Mouse (Mus musculus) intestine, embryonic 14.5 days (tissue): Measurements from ENCODE around the gene Smpd2. TPM values are rescaled to one million over a fixed set of nuclear protein-coding genes. Genes with fewer than 3 reads are reported as not detected.
"Not testable (repeated sequence)": the region's sequence is repeated elsewhere in the genome, so short reads cannot be mapped to it uniquely, and the experiment has no call there.

Experiments
- ATAC-seq: fragments of 200-750 bp; cut with Nextera tagmentation; replicated peaks from 2 replicates; pipeline ENCODE4 v1.8.0; 2017; ENCODE audit warnings: low read depth, moderate number of reproducible peaks, moderate TSS enrichment, moderate library complexity; ENCODE audit not compliant: low FRiP score, low TSS enrichment
- DNase-seq: peaks from one replicate; pipeline ENCODE4 v3.0.0-alpha.2; 2018; ENCODE audit warnings: low spot score
- H3K27ac ChIP-seq: fragments of 300-500 bp; sonication (generic); 2 replicates; pipeline ENCODE4 v1.5.1; 2014; ENCODE audit warnings: low read depth, mild to moderate bottlenecking, control low read depth
- H3K27me3 ChIP-seq: fragments of 300-500 bp; sonication (generic); replicated peaks from 2 replicates; pipeline ENCODE4 v1.6.1; 2014; ENCODE audit warnings: low read length, control low read depth; ENCODE audit not compliant: control insufficient read depth, insufficient read depth
- H3K36me3 ChIP-seq: fragments of 300-500 bp; sonication (generic); 2 replicates; pipeline ENCODE4 v1.6.1; 2014; ENCODE audit warnings: low read length, control low read depth; ENCODE audit not compliant: control insufficient read depth, insufficient read depth
- H3K4me1 ChIP-seq: fragments of 300-500 bp; sonication (generic); replicated peaks from 2 replicates; pipeline ENCODE4 v1.6.1; 2014; ENCODE audit warnings: low read length, control low read depth, mixed read lengths; ENCODE audit not compliant: control insufficient read depth, insufficient read depth
- H3K4me2 ChIP-seq: fragments of 300-500 bp; sonication (generic); 2 replicates; pipeline ENCODE4 v1.6.1; 2014; ENCODE audit warnings: low read length
- H3K4me3 ChIP-seq: fragments of 300-500 bp; sonication (generic); 2 replicates; pipeline ENCODE4 v1.5.1; 2014; ENCODE audit warnings: low read depth, low read length, control low read depth, mixed read lengths
- H3K9ac ChIP-seq: fragments of 300-500 bp; sonication (generic); 2 replicates; pipeline ENCODE4 v1.6.1; 2014; ENCODE audit warnings: mild to moderate bottlenecking, low read length
- H3K9me3 ChIP-seq: fragments of 300-500 bp; sonication (generic); 2 replicates; pipeline ENCODE4 v1.6.1; 2016; ENCODE audit warnings: low read length, control low read depth; ENCODE audit not compliant: control insufficient read depth
- WGBS: fragments of 180-500 bp; shearing (Covaris S2); extraction: QIAGEN DNeasy Blood & Tissue Kit; methylation state at CpG from one replicate; pipeline ENCODE4 v1.1.7; 2014; 5-methylcytosine and 5-hydroxymethylcytosine counted together
- polyA plus RNA-seq: library from polyadenylated mRNA; unstranded; fragments of >200 nt; fragmentation: Nextera tagmentation; extraction: Ambion mirVana; gene quantifications from 2 replicates; pipeline ENCODE4 v1.2.1, GENCODE M21; 2014

Smpd2 gene
- polyA plus RNA-seq, 1 experiment from 2014 or later, result 55.5 TPM

- H3K4me2 ChIP-seq, H3K4me3 ChIP-seq, H3K27me3 ChIP-seq, ATAC-seq, H3K27ac ChIP-seq, H3K36me3 ChIP-seq, H3K9me3 ChIP-seq, H3K4me1 ChIP-seq, H3K9ac ChIP-seq: not testable (repeated sequence)
- WGBS, result 2% methylated on average over 3 of the region's 3 CpGs
- peak; percentile 64 for DNase-seq
These were observed 15.3 kb upstream of the Smpd2 start for GRCm38 (mm10) chr10:41505446-41505845.

DNA sequence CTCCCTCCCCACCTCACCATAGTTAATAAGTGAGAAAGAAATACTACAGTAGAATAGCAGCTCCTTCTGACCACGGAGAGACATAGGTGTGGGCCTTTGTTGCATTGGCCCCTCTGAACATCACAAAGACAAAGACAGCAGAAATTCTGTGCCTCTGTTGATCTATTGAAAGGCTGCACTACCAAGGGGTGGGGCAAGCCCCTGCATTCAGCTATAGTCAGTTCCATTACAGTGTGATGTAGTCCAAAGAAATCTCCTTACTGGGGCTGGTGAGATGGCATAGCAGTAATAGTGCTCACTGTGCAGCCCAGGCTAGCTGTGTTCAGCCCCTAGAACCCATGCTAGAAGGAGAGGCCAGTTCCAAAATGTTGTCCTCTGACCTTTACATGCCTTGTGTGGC, 14.8 kb upstream of the Smpd2 start:
- Histone ChIP-seq H3K36me3 (no peaks in the 10 kb centered on the region), H3K4me2 (no peak overlapping the region), H3K4me1 (no peaks in the 10 kb centered on the region), H3K4me3 (no peak overlapping the region), H3K9me3 (no peaks in the 10 kb centered on the region), H3K27ac (no peak overlapping the region), H3K9ac (no peak overlapping the region), H3K27me3 (no peaks in the 10 kb centered on the region)
- DNase-seq (no peak), ATAC-seq (no peak)
- WGBS, result 67% methylated on average over 1 of the region's 1 CpGs

DNA sequence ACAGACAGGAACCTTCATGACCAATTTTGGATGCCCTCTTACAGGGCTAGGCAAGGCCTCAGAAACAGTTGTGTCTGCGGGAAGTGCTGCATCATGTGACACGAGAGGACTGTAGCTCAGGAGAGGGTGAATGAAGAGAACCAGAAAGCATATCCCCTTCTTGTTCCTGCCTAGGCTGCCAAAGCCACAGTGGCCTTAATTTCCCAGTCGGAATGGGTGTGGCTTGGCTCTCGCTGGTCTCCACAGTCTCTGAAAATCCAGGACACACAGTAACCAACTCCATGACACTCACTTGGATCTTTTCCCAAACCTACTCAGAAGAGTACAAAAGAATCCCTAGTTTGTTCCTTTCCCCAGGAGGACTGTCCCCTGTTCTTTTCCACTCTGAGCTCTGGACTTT, 10.8 kb upstream of the Smpd2 start:
- no peaks in the 10 kb centered on the region for H3K36me3 ChIP-seq
- no peak overlapping the region for H3K4me2 ChIP-seq
- no peaks in the 10 kb centered on the region for H3K4me1 ChIP-seq
- H3K9ac ChIP-seq, result no peak overlapping the region
- no peak overlapping the region for H3K27ac ChIP-seq
- H3K27me3 ChIP-seq, result no peaks in the 10 kb centered on the region
- no peak for ATAC-seq
- no peak for DNase-seq
- H3K4me3 ChIP-seq, result no peak overlapping the region
- H3K9me3 ChIP-seq, result no peaks in the 10 kb centered on the region
- WGBS, result 66% methylated on average over 4 of the region's 4 CpGs

GRCm38 (mm10) chr10:41491111-41491510, 942 bp upstream of the Smpd2 start:
- no peak for DNase-seq
- Histone ChIP-seq H3K4me2 (peak overlapping the region; percentile 100), H3K4me3 (no peak overlapping the region), H3K9ac (no peak overlapping the region), H3K36me3 (peaks cover 19% of the 10 kb centered on the region), H3K4me1 (peaks cover 11% of the 10 kb centered on the region; the same call in 1 of the 2 replicates), H3K27ac (no peak overlapping the region), H3K27me3 (no peaks in the 10 kb centered on the region), H3K9me3 (no peaks in the 10 kb centered on the region)
- WGBS, result 37% methylated on average over 4 of the region's 4 CpGs
- ATAC-seq, result no peak

DNA sequence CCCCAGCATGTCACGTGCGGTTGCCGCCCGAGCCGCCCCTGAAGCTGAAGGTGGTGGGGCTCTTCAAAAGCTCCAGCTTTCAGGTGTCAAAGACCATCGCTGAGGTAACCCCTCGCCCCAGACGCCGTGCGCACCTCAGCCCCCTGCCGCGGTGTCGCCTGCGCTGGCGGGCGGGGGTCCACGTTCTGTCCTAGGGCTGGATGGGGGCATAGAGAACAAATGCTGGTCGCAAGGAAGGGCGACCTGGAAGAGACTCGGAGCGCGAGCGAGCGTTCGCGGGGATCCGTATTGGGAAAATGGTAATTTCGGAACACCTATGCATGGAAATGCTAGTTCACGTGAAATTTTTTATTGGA, 327 bp upstream of the Smpd2 start:
- peak overlapping the region; percentile 68 for H3K4me3 ChIP-seq
- under 1% methylated on average over 29 of the region's 29 CpGs for WGBS
- peaks cover 11% of the 10 kb centered on the region; the same call in 1 of the 2 replicates for H3K4me1 ChIP-seq
- no peaks in the 10 kb centered on the region for H3K9me3 ChIP-seq
- H3K4me2 ChIP-seq, result peak overlapping the region; percentile 100
- peak overlapping the region; percentile 75 for H3K9ac ChIP-seq
- H3K36me3 ChIP-seq, result peaks cover 25% of the 10 kb centered on the region
- DNase-seq, result no peak
- H3K27ac ChIP-seq, result no peak overlapping the region
- peak; percentile 44; the same call in 1 of the 2 replicates for ATAC-seq
- H3K27me3 ChIP-seq, result no peaks in the 10 kb centered on the region

DNA sequence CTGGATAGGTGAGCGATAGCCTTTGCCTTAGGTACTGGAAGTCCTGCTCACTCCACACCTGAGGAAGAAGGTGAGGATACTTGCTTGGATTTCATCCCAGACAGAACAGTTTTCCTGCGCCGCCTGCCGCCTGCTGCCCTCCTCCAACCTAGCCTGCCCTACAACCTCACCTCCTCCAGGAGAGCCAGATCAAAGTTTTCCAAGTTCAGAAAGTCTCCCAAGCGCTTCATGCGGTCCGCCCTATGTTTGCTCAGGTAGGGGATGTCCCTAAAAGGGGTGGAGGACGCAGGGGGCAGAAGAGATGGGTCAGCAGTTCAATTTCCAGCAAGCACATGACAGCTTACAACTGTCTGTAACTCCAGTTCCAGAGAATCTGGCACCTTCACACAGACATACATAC, 875 bp downstream of the Smpd2 start:
- H3K4me2 ChIP-seq, result peak overlapping the region; percentile 100
- H3K4me3 ChIP-seq, result peak overlapping the region; percentile 68
- DNase-seq (no peak), ATAC-seq (no peak)
- H3K36me3 ChIP-seq, result peaks cover 35% of the 10 kb centered on the region
- WGBS, result 23% methylated on average over 8 of the region's 8 CpGs
- H3K4me1 ChIP-seq, result peaks cover 11% of the 10 kb centered on the region; the same call in 1 of the 2 replicates
- H3K9ac ChIP-seq, result peak overlapping the region; percentile 75
- no peaks in the 10 kb centered on the region for H3K27me3 ChIP-seq
- no peak overlapping the region for H3K27ac ChIP-seq
- H3K9me3 ChIP-seq, result no peaks in the 10 kb centered on the region

DNA sequence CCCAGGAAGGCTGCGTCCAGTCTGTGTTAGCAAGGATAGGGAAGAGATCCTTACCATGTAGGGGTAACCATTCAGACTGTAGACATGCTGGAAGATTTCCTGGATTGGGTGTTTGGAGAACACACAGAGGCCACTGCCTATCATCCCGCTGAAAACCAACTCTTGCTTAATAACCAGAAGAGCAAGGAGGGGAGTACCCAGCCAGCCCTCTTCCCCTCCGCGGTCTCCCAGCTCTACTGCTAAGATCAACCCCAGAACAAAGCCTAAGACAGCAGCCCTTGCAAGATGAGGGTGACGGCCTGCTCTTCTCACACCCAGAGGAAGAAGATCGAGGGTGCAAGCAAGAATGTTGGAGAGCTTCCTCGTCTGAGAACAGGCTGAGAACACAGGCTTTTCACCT, 1.3 kb downstream of the Smpd2 start:
- DNase-seq, result no peak
- 28% methylated on average over 7 of the region's 7 CpGs for WGBS

DNA sequence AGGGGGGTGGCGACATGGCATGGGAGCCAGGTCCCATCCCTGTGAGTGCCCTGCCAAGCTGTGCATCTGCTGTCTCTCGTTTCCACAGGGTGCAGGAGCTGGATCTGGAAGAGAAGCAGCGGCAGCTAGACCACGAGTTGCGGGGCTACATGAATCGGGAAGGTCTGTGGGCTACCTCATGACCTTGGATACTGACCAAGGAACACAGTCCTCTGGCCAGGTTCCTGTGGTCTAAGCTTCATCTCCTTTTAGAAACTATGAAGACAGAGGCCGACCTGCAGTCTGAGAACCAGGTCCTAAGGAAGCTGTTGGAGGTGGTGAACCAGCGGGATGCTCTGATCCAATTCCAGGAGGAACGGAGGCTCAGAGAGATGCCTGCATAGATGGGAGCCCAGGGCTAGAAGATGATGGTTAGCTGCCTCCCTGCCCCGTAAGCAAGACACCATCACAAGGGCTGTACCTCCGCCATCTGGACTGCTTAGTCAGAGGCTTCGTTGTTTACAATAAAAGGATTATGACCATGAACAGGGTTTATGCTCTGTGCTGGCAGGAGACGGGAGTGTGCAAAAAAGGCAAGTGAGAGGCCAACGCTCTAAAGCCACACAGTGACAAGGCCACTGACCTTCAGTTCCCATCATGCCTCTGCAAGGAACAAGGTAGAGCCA, 3.5 kb downstream of the Smpd2 start:
- no peak for DNase-seq
- H3K4me1 ChIP-seq, result peaks cover 11% of the 10 kb centered on the region; the same call in 1 of the 2 replicates
- no peak overlapping the region for H3K27ac ChIP-seq
- no peaks in the 10 kb centered on the region for H3K27me3 ChIP-seq
- H3K9ac ChIP-seq, result no peak overlapping the region
- ATAC-seq, result no peak
- peaks cover 59% of the 10 kb centered on the region for H3K36me3 ChIP-seq
- WGBS, result 75% methylated on average over 14 of the region's 14 CpGs
- no peak overlapping the region for H3K4me2 ChIP-seq
- no peak overlapping the region for H3K4me3 ChIP-seq
- H3K9me3 ChIP-seq, result no peaks in the 10 kb centered on the region

More for the DNA sequence above, 1.3 kb downstream of the Smpd2 start:
- no peaks in the 10 kb centered on the region for H3K27me3 ChIP-seq
- H3K4me3 ChIP-seq, result peak overlapping the region; percentile 68
- peak overlapping the region; percentile 100 for H3K4me2 ChIP-seq
- H3K4me1 ChIP-seq, result peaks cover 11% of the 10 kb centered on the region; the same call in 1 of the 2 replicates
- no peak overlapping the region for H3K27ac ChIP-seq
- peak overlapping the region; percentile 75 for H3K9ac ChIP-seq
- H3K36me3 ChIP-seq, result peaks cover 39% of the 10 kb centered on the region
- no peak for ATAC-seq
- H3K9me3 ChIP-seq, result no peaks in the 10 kb centered on the region

GRCm38 (mm10) chr10:41485778-41486177, 4.4 kb downstream of the Smpd2 start:
- Histone ChIP-seq H3K4me1 (peaks cover 11% of the 10 kb centered on the region; the same call in 1 of the 2 replicates), H3K27me3 (no peaks in the 10 kb centered on the region), H3K4me2 (no peak overlapping the region), H3K9me3 (no peaks in the 10 kb centered on the region), H3K36me3 (peaks cover 61% of the 10 kb centered on the region), H3K27ac (no peak overlapping the region), H3K4me3 (no peak overlapping the region), H3K9ac (no peak overlapping the region)
- WGBS, result 92% methylated on average over 16 of the region's 16 CpGs
- ATAC-seq (no peak), DNase-seq (no peak)
